Mouse (Mus musculus): ENCODE measurements around the gene Cpn2.

GRCm38 (mm10) chr16:30290436-30290835, 23.1 kb upstream of the Cpn2 start:
- TF ChIP-seq CTCF (IDR thresholded peaks at IDR 0.05), result no peak
- TF ChIP-seq POLR2A (IDR thresholded peaks at IDR 0.05; ENCODE audit: insufficient read depth, low read depth, low read length), result no peak
- TF ChIP-seq EP300 (IDR thresholded peaks at IDR 0.05; ENCODE audit: insufficient read depth, low read depth, low read length), result no peak
